Mouse (Mus musculus) hindbrain, embryonic 10.5 days (tissue): ENCODE measurements around the gene Dcbld2. TPM values are rescaled to one million over a fixed set of nuclear protein-coding genes. Genes with fewer than 3 reads are reported as not detected.

Experiments
- DNase-seq: peaks from one replicate; pipeline ENCODE4 v3.0.0-alpha.2; 2017; ENCODE audit warnings: low spot score
- H3K27ac ChIP-seq: fragments of 300-500 bp; sonication (generic); 2 replicates; pipeline ENCODE4 v1.5.1; 2016; ENCODE audit warnings: mild to moderate bottlenecking, moderate library complexity
- H3K27me3 ChIP-seq: fragments of 300-500 bp; sonication (generic); 2 replicates; pipeline ENCODE4 v1.6.1; 2016; ENCODE audit warnings: mild to moderate bottlenecking; ENCODE audit not compliant: poor library complexity, insufficient read depth, severe bottlenecking
- H3K36me3 ChIP-seq: fragments of 300-500 bp; sonication (generic); 2 replicates; pipeline ENCODE4 v1.6.1; 2016; ENCODE audit warnings: mild to moderate bottlenecking, moderate library complexity
- H3K4me1 ChIP-seq: fragments of 300-500 bp; sonication (generic); replicated peaks from 2 replicates; pipeline ENCODE4 v1.6.1; 2016; ENCODE audit warnings: mild to moderate bottlenecking
- H3K4me3 ChIP-seq: fragments of 300-500 bp; sonication (generic); 2 replicates; pipeline ENCODE4 v1.5.1; 2016; ENCODE audit warnings: mild to moderate bottlenecking, moderate library complexity
- H3K9me3 ChIP-seq: fragments of 300-500 bp; sonication (generic); 2 replicates; pipeline ENCODE4 v1.6.1; 2016; ENCODE audit warnings: mild to moderate bottlenecking, moderate library complexity
- WGBS: fragments of 180-500 bp; shearing (Covaris S2); methylation state at CpG from one replicate; pipeline ENCODE4 v1.1.7; 2016; 5-methylcytosine and 5-hydroxymethylcytosine counted together
- polyA plus RNA-seq: library from polyadenylated mRNA; unstranded; fragments of >200 nt; fragmentation: Nextera tagmentation; extraction: Ambion mirVana; gene quantifications from 2 replicates; pipeline ENCODE4 v1.2.1, GENCODE M21; 2016

Dcbld2 gene
- polyA plus RNA-seq = 6.5 and 7.3 TPM in 2 replicates

GRCm38 (mm10) chr16:58408062-58408486 lies at the start of gene Dcbld2:
Gene Dcbld2, plus strand, starts transcription at chr16:58408443.
- peak within 1 kb of the TSS; percentile 96 for H3K27ac ChIP-seq
- H3K9me3 ChIP-seq = no peaks in the 10 kb centered on the region
- WGBS = under 1% methylated on average over 26 of the region's 32 CpGs
- no peaks in the 10 kb centered on the region for H3K27me3 ChIP-seq
- peak within 1 kb of the TSS; percentile 96 for H3K4me3 ChIP-seq
- DNase-seq = peak; percentile 98
- no peaks in the 10 kb centered on the region for H3K36me3 ChIP-seq
- peaks cover 26% of the 10 kb centered on the region for H3K4me1 ChIP-seq

- Histone ChIP-seq H3K36me3 (no peaks in the 10 kb centered on the region), H3K4me3 (no peak overlapping the region), H3K27me3 (no peaks in the 10 kb centered on the region), H3K4me1 (no peaks in the 10 kb centered on the region; the same call in 1 of the 2 replicates), H3K27ac (no peak overlapping the region), H3K9me3 (0 out of 2 replicates have a peak, but pooled peaks cover 2% of the 10 kb centered on the region)
- DNase-seq = no peak
- WGBS = 28% methylated on average over 1 of the region's 1 CpGs
These were observed 31.1 kb upstream of the Dcbld2 start for GRCm38 (mm10) chr16:58377170-58377569.

- no peak for DNase-seq
These were observed 30.3 kb upstream of the Dcbld2 start for GRCm38 (mm10) chr16:58377756-58378503.

DNA sequence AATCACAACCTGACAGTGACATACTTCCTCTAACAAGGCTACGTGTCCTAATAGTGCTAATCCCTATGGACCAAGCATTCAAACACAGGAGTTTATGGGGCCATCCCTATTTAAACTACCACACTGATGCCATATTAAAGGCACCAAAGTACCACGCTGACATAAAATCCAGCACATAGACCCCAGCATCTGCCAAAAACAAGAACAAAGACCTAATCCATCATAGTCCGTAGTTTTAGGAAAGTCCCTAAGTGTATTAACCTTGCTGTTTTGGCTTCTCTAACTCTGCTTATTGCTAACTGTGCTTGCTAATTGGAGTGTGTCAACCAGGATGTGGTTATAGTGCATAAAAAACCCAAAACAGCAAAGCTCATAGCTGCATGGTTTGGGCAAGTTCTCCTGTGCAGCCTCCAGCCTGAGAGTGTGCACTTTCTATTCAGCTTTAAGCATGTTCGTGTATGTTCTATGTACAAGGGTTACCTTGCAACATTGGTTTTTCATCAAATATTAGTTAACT lies 21.9 kb upstream of the Dcbld2 start:
- Histone ChIP-seq H3K9me3 (0 out of 2 replicates have a peak, but pooled peaks cover 2% of the 10 kb centered on the region), H3K27me3 (no peaks in the 10 kb centered on the region)
- WGBS = 91% methylated on average over 4 of the region's 4 CpGs

More at GRCm38 (mm10) chr16:58377756-58378503, 30.3 kb upstream of the Dcbld2 start:
- Histone ChIP-seq H3K4me3 (no peak overlapping the region), H3K27me3 (no peaks in the 10 kb centered on the region), H3K27ac (no peak overlapping the region), H3K9me3 (0 out of 2 replicates have a peak, but pooled peaks cover 2% of the 10 kb centered on the region), H3K36me3 (no peaks in the 10 kb centered on the region), H3K4me1 (no peaks in the 10 kb centered on the region; the same call in 1 of the 2 replicates)
- WGBS = 77% methylated on average over 13 of the region's 13 CpGs

DNA sequence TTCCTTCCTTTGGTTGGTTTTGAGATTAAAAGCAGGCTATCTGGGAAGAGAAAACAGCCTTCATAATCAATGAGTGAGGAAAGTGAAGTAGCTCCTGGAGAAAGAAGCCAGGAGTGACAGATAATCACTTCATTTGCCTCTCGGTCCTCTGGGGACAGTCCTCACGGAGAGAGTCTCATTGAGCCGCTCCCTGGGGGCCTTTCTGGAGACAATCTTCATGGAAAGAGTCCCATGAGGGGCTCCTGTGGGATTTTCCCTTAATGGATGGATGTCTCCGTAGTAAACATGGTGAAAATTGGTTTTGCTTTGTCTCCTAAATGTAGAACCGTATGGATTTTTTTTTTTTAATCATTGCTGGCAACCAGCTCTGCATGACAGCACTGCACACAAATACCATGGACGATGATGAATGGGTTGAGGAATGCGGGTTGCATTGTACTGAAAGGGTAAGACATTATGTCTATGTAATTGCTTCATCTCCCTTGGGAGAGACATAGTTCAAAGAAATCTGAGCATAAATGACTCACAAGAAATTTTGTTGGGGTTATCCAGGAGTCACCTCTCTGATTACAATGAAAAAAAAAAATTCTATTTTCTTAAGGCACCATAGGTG lies 19.0 kb upstream of the Dcbld2 start:
- Histone ChIP-seq H3K27ac (no peak overlapping the region), H3K27me3 (no peaks in the 10 kb centered on the region), H3K36me3 (no peaks in the 10 kb centered on the region), H3K4me1 (peaks cover 9% of the 10 kb centered on the region), H3K4me3 (no peak overlapping the region), H3K9me3 (no peaks in the 10 kb centered on the region)
- 22% methylated on average over 7 of the region's 7 CpGs for WGBS
- peak; percentile 25 for DNase-seq

More for the DNA sequence above, 21.9 kb upstream of the Dcbld2 start:
- H3K4me3 ChIP-seq = no peak overlapping the region
- H3K36me3 ChIP-seq = no peaks in the 10 kb centered on the region
- peaks cover 9% of the 10 kb centered on the region for H3K4me1 ChIP-seq
- no peak overlapping the region for H3K27ac ChIP-seq
- DNase-seq = no peak

DNA sequence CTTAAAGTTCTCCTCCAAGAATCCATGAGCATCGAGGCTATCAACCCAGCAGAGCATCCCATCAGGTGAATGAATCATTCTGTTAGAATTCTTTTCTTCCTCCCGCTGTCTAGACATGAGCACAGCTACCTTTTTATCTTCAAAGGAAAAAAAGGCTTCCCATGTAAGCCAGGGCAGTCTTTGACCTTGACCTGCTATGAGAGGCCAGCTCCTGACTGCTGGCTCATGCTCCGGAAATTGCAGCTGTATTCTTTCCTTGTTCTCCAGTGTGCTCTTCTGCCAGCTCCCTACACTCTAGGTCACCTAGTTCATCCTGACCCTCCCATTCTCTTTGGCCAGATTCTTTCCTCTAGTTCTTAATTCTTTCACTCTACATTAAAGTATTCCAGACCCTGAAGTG lies 15.2 kb upstream of the Dcbld2 start:
- DNase-seq = no peak
- H3K4me3 ChIP-seq = no peak overlapping the region
- no peaks in the 10 kb centered on the region for H3K27me3 ChIP-seq
- 79% methylated on average over 3 of the region's 3 CpGs for WGBS
- no peaks in the 10 kb centered on the region for H3K9me3 ChIP-seq
- H3K36me3 ChIP-seq = no peaks in the 10 kb centered on the region
- H3K27ac ChIP-seq = no peak overlapping the region
- peaks cover 9% of the 10 kb centered on the region for H3K4me1 ChIP-seq

DNA sequence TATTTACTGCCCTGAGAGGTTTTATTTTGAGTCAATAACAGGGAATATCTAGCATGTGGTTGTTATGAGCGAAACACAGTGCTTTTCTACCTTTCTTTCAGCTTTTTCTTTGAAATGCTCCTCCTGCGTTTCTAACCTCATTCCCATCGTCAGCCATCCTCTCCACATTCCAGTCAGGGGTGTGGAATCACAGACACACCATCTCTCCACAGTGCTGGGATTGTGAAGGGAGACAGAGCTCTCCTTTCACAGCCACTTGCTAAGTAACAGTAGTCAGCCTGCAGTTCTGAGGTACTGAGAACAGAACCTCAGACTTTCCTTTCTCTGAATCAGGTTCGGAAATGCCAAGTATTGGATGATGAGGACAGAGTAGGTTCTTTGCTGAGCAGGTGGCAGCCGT lies 14.1 kb upstream of the Dcbld2 start:
- no peaks in the 10 kb centered on the region for H3K36me3 ChIP-seq
- H3K27ac ChIP-seq = no peak overlapping the region
- whole genome bisulfite sequencing = 87% methylated on average over 5 of the region's 5 CpGs
- DNase-seq = no peak
- H3K9me3 ChIP-seq = no peaks in the 10 kb centered on the region
- no peak overlapping the region for H3K4me3 ChIP-seq
- H3K27me3 ChIP-seq = no peaks in the 10 kb centered on the region
- peaks cover 4% of the 10 kb centered on the region for H3K4me1 ChIP-seq

- no peaks in the 10 kb centered on the region for H3K27me3 ChIP-seq
- no peak overlapping the region for H3K4me3 ChIP-seq
- no peaks in the 10 kb centered on the region for H3K9me3 ChIP-seq
- no peak overlapping the region for H3K27ac ChIP-seq
- WGBS = 92% methylated on average over 3 of the region's 3 CpGs
- H3K4me1 ChIP-seq = no peaks in the 10 kb centered on the region
- no peak for DNase-seq
- no peaks in the 10 kb centered on the region for H3K36me3 ChIP-seq
These were observed 9.6 kb upstream of the Dcbld2 start for GRCm38 (mm10) chr16:58398604-58399003.

GRCm38 (mm10) chr16:58401079-58401478 lies 7.2 kb upstream of the Dcbld2 start:
- Histone ChIP-seq H3K36me3 (no peaks in the 10 kb centered on the region), H3K4me1 (0 out of 2 replicates have a peak, but pooled peaks cover 4% of the 10 kb centered on the region), H3K9me3 (no peaks in the 10 kb centered on the region), H3K27me3 (no peaks in the 10 kb centered on the region), H3K27ac (no peak overlapping the region), H3K4me3 (no peak overlapping the region)
- WGBS = 69% methylated on average over 2 of the region's 2 CpGs
- DNase-seq = no peak

DNA sequence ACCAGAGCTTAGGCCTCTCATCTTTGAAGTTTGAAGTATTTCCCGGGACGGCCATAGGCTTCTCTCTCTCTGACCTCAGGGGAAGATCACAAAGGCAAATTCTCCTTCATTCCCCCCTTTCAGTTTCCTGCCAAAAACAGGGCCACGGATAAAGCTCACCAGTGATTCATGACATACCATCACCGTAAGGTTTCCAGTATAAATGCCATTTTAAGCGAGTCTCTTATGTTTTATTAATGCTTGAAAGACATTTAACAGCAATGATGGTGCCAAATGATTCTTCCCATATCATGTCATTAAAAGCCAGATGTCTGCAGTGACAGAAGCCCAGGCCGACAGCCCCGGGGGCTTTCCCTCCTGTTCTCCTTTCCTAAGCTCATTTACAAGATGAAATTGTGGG lies 3.6 kb upstream of the Dcbld2 start:
- H3K27ac ChIP-seq = no peak overlapping the region
- no peak overlapping the region for H3K4me3 ChIP-seq
- peaks cover 13% of the 10 kb centered on the region for H3K4me1 ChIP-seq
- H3K27me3 ChIP-seq = no peaks in the 10 kb centered on the region
- WGBS = 75% methylated on average over 7 of the region's 7 CpGs
- DNase-seq = no peak
- no peaks in the 10 kb centered on the region for H3K36me3 ChIP-seq
- H3K9me3 ChIP-seq = no peaks in the 10 kb centered on the region

DNA sequence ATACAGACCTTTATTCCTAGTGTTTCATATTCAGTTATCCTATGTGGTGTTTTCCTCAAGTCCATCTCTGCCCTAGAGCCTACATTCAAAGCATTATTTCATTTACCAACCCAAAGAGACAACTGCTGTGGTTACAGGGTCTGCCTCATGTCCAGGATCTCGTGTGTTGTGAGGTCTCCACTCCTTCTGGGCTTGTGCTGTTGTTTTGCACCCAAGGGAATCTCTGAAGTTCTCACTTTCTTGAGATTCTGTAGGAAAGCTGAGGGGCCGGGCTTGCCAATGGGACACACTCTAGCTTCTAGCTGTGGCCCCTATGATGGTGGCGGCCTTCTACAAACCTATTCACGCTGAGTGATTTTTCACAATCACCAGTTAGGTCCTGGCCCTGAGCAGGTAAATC lies 3.0 kb upstream of the Dcbld2 start:
- peaks cover 19% of the 10 kb centered on the region for H3K4me1 ChIP-seq
- no peaks in the 10 kb centered on the region for H3K27me3 ChIP-seq
- DNase-seq = no peak
- WGBS = 88% methylated on average over 4 of the region's 4 CpGs
- no peaks in the 10 kb centered on the region for H3K9me3 ChIP-seq
- H3K36me3 ChIP-seq = no peaks in the 10 kb centered on the region
- H3K4me3 ChIP-seq = no peak overlapping the region
- no peak overlapping the region for H3K27ac ChIP-seq

- Histone ChIP-seq H3K36me3 (no peaks in the 10 kb centered on the region), H3K4me1 (peaks cover 32% of the 10 kb centered on the region), H3K9me3 (no peaks in the 10 kb centered on the region), H3K4me3 (peak overlapping the region; percentile 96), H3K27me3 (no peaks in the 10 kb centered on the region), H3K27ac (peak overlapping the region; percentile 96)
- WGBS = under 1% methylated on average over 88 of the region's 89 CpGs
- peak; percentile 65 for DNase-seq
These were observed 441 bp downstream of the Dcbld2 start for GRCm38 (mm10) chr16:58408487-58409281.
